Mouse (Mus musculus): ENCODE measurements around the gene Pold1. TPM values are rescaled to one million over a fixed set of nuclear protein-coding genes. Genes with fewer than 3 reads are reported as not detected.

The Pold1 gene
- total RNA-seq (2021), result 17.5 and 28.0 TPM in 2 replicates
- long read RNA-seq, experiment 1, transcript Pold1-201 (27 exons, 3,454 nt), result major isoform, 27 of 39 reads
- long read RNA-seq, experiment 1, partial matches to known transcripts, result 5 of 39 reads
- long read RNA-seq, experiment 1, other reads (novel, unspliced or antisense), result 6 of 39 reads
- long read RNA-seq, experiment 2, transcript Pold1-201 (27 exons, 3,454 nt), result major isoform, 7 of 17 reads
- long read RNA-seq, experiment 2, partial matches to known transcripts, result 3 of 17 reads
- long read RNA-seq, experiment 2, other reads (novel, unspliced or antisense), result 7 of 17 reads

DNA sequence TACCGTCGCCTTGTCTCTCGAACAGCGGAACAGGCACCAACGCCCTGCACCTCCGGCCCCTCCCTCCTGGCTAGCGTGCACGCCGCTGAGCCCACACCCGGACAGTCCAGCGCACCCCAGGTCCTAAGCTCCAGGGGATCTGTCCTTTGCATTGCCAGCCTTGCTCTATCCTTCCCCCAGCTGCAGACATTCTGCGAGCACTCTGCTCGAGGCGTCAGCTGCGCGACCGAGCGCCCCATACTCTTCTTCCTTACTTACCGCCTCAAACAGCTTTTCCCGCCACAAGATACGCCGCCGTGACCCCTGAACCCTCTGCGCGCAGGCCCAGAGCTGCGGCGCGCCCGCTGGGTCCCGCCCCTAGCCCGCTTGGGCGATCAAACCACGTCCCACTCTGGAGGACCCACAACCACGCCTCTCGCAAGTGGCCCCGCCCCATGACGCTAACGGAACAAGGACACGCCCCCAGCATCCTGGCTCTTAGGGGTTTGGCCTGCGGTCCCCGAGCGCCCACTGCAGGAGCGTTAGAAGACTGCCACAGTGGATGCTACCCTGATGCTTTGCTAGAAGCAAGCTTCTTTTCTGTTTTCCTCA, at the start of gene Pold1:
Gene Pold1, minus strand, starts transcription at position 353 of the 591 bp plus-strand sequence.
- DNase-seq, result peak; percentile 100

DNA sequence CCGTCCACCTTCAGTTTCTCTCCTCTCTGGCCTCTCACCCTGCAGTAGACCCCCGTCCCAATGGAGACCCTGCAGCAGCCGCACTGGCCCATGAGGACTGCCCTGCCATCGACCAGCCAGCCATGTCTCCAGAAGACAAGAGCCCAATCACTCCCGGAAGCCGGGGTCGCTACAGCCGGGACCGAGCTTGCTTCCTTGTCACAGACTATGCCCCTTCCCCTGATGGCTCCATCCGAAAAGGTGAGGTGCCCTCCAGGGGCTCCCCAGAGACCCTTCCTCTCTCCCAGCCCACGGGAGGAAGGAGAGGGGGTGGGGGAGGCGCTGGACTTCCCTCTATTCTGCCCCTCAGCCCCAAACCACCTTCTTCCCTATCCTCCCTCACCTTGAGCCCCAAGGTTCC, 49.7 kb upstream of the Pold1 start:
- no peak for DNase-seq

DNA sequence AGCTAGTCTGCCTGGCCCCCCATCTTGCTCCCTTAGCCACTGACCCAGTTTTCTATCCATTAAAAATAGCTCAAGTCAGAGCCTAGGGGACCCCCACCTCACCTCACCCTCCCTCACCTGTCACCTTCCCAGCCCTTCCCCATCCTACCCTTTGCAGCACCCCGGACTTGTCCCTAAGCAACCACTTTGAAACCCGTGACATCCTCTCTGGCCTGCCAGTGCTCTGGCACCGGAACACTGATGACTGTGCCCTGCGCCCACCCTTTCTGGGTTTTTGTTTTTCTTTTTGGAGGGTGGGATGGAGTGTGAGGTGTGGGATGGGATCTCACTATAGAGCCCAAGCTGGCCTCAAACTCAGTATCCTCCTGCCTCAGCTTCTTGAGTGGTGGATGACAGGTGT, 49.0 kb upstream of the Pold1 start:
- DNase-seq, result no peak

DNA sequence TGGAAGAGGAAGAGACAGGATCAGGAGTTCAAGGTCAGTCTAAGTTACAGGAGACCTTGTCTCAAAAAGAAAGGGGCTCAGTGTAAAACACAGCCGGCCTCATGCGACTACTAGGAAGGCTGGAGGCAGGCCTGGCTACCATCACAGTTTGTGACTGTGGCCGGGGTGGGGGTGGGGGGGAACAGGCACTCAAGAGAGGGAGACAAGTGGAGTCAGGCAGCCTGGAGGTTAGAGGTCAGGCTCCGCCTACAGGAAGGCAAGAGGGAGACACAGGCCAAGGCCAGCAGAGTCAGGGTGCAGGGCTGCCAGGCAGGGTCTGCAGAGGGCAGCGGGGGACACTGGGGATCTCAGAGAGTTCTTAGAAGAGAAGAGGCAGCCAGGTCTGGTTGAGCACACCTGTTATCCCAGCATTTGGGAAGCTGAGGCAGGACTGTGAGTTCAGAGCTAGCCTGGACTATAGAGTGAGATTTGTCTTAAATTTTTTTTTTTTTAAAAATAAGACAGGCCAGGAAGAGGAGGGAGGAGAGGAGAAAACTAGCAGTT, 48.4 kb upstream of the Pold1 start:
- no peak for DNase-seq

GRCm38 (mm10) chr7:44596051-44596450, 47.4 kb upstream of the Pold1 start:
- no peak for DNase-seq

GRCm38 (mm10) chr7:44595131-44595561, 46.5 kb upstream of the Pold1 start:
- DNase-seq, result no peak

DNA sequence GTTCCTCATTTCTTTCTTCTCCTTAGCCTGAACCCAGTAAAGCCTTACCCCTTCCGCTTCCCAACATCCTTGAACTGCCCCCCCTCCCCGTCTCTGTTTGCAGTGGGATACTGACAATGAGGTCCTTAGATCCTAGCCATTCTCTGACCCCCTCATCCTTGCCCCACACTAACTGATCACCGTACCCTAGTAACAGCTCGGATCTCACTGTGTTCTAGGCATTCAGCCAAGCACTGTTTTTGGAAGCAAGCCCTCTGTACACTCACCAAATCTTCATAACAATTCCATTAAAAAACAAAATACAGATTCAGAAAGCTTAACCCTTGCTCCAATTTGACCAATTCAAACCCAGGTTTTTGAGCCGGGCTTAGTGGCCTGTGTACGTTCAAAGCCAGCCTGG, 45.6 kb upstream of the Pold1 start:
- no peak for DNase-seq

DNA sequence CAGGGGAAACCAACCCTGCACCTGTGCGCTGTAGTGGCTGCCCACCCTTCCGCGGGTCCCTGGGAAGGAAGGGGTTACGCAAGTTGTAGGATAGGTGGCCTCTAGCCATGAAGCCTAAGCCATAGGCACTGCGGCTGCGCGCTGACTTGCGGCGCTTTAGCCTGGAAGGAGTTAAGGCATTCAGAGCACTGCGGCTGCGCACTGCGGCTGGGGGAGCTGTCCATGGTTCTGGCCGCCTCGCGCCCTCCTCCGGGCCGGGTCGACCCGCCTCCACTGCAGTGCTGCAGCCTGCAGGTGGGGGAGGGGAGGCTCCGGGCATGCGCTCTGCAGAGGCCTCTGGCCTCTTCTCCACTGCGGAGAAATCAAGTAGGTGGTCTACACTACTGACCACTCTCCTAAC, 45.1 kb upstream of the Pold1 start:
- DNase-seq, result peak; percentile 93

GRCm38 (mm10) chr7:44593051-44593450, 44.4 kb upstream of the Pold1 start:
- DNase-seq, result no peak

DNA sequence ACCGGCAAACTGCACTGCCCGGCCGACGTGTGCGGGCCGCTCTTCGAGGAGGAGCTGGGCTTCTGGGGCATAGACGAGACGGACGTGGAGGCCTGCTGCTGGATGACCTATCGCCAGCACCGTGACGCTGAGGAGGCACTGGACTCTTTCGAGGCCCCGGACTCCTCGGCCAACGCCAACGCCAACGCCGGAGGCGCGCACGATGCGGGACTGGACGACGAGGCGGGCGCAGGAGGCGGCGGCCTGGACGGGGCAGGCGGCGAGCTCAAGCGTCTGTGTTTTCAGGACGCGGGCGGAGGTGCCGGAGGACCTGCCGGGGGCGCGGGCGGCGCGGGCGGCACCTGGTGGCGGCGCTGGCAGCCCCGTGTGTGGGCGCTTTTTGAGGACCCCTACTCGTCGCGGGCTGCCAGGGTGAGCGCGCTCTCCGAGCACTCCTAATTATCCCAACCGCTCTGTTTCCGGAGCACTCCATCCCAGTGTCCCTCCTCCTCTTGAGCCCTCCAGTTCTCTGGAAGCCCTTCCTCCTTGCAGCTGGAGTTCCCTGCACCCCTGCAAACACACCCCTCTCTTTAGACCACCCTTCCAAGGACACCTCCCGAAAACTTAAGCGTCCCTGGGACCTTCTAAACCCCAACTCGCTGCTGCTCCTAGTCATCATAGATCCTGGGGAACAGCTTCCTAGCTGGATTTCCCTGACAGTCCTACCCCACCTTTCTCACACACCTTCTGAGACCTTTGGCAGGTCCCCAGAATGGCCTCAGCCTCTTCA, 42.9 kb upstream of the Pold1 start:
- peak; percentile 26 for DNase-seq

GRCm38 (mm10) chr7:44590402-44591347, 42.0 kb upstream of the Pold1 start, which contains the start of gene Kcnc3:
Gene Kcnc3, plus strand, starts transcription at chr7:44590664.
- peak; percentile 94 for DNase-seq

GRCm38 (mm10) chr7:44589946-44590345, 41.3 kb upstream of the Pold1 start:
- DNase-seq, result no peak

DNA sequence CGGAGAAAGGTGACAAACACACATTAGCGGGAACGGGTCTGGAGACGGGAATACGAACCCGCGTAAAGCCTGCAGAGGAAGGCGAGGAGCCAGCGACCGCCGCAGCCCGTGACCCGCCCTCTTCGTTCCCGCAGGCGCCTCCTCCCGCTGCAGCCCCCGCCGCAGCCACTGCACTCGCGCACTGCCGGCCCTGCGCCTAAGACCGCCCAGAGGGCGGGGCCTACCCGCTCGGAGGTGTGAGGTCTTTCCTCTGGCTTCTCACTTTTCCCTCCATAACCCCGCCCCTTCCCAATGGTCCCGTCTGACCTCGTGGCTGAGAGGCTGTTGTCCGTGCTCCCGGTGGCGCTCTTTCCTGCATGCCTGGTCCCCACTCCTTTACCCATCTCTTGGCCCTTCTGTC, 40.5 kb upstream of the Pold1 start:
- peak; percentile 77 for DNase-seq

- no peak for DNase-seq
Measured at GRCm38 (mm10) chr7:44588338-44588737, 39.7 kb upstream of the Pold1 start.

DNA sequence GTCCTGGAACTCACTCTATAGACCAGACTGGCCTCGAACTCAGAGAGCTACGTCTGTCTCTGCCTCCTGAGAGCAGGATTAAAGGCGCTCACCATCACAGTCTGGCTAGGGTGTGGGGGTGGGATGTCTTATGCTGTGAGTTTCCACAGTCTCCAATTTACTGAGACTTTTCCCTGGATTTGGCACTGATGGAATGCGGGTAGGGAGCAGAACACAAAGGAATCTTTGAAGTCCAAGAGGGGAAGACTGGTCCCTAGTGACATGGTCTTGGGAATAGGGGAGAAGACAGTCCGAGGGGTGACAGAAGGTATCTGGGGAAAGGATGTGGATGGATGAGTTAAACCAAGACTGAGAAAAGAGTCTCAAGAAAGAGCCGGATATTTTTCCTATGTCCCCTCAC, 39.0 kb upstream of the Pold1 start:
- no peak for DNase-seq

DNA sequence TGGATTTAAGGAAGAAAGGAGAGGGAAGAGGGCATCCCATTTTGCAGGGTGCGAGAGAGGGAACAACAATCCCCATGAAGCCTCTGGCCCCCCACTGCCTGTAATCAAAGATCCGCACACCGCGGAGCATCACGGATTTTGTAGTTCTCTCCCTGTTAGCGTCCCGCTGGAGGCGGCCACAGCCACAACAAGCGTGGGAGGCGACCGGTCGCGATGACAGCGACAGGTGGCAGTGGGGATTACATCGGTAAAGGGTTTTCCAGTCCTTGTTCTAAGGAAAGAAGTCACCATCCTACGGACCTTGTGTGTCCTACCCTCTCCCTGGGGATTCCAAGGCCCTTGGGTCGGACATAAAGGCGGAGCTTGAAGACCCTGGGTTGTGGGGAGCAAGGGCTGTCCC, 38.3 kb upstream of the Pold1 start:
- peak; percentile 74 for DNase-seq

GRCm38 (mm10) chr7:44586518-44586917, 37.9 kb upstream of the Pold1 start:
- no peak for DNase-seq

- no peak for DNase-seq
Measured at GRCm38 (mm10) chr7:44585606-44586005, 37.0 kb upstream of the Pold1 start.

DNA sequence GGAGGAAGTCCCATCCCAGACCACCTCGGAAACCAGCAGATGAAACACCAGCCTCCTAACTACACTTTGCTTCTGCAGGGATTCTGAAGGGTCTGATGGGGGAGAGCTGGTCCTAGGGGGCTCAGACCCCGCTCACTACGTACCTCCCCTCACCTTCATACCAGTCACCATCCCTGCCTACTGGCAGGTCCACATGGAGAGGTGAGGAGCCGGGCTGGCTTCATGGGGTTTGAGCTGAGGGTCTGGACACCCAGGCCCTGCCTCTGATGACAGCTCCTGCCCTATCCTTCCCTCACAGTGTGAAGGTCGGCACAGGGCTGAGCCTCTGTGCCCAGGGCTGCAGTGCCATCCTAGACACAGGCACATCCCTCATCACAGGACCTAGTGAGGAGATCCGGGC, 36.3 kb upstream of the Pold1 start:
- DNase-seq, result no peak

- no peak for DNase-seq
Measured at GRCm38 (mm10) chr7:44584265-44584804, 35.7 kb upstream of the Pold1 start.

DNA sequence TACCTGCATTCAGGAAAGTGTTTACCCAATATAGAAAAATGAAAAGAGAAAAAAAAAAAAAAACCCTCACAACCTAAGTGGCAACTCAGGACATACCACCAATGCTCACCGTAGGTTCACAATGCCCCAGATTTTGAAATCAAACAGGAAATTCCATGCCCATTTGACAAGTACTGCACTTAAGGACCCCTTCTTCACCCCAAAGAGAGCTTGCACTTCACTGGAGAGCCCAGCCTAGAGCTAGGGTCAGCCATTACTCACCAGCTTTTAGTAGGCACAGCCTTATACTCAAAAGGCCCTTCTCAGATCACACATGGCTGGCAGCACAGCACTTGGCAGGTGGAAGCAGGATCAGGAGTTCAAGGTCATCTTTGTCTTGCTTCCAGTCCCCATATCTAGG, 34.5 kb upstream of the Pold1 start:
- DNase-seq, result no peak

GRCm38 (mm10) chr7:44582709-44583108, 34.1 kb upstream of the Pold1 start:
- no peak for DNase-seq

Measured in adrenal gland, postnatal 14 days (tissue).